Mouse (Mus musculus) urinary bladder, postnatal 4 days (tissue): Measurements from ENCODE around the gene Hamp.
A peak's percentile ranks its signal among the peaks of the same experiment; 100 is the strongest.
"Not testable (repeated sequence)": the region's sequence is repeated elsewhere in the genome, so short reads cannot be mapped to it uniquely, and the experiment has no call there.

ENCODE experiments used
- DNase-seq, 2 experiments: peaks; one replicate each; pipeline ENCODE4 v3.0.0; 2021 to 2022; ENCODE audit warnings: low spot score in 2 of 2

Gene Hamp

GRCm38 (mm10) chr7:30956357-30956751, 12.5 kb upstream of the Hamp start:
- no peak for DNase-seq

- DNase-seq: peak; percentile 84 to 93
These were observed 11.9 kb upstream of the Hamp start for GRCm38 (mm10) chr7:30955584-30956356.

DNA sequence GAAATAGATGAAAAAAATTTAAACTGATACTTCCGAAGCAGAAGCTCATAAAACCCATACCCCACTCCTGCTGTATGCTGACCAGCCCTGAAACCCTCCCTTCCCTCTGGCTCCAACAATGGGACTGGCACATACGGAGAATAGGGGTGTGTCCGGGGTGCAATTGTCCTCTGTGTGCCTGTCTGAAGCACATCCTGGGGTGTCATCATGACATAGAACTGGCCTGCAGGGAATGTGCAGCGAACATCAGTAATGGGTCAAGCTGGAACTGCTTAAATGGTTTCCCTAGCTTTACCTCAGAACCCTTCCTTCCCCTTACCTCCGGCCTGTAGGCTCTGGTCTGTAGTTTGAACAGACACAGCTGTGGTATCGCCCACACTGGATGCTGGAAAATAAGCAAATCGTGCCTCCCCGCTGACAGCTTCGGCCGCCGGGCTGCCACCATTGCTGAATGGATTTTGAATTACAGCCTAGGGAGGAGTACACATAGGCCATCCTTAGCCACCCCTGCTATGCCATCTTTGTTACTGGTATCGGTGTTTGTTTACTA, 11.2 kb upstream of the Hamp start:
- DNase-seq: no peak

DNA sequence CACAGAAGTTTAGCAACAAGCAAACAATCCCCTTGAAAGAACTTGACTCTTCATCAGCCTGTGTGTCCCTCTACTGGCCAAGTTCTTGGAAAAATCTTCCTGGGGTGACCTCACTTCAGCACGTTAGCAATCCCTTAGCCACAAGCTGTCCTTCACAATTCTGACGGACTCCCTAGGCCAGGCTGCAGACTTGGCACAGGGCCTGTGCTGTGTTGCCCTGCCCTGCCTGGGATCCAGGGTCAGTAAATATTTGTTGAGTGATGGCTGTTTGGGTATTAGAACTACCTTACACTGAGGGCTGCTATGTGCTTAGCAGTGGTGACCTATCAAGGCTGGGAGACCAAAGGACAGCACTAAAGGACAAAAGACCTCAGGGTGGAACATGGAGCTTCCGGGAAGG, 10.2 kb upstream of the Hamp start:
- no peak for DNase-seq

DNA sequence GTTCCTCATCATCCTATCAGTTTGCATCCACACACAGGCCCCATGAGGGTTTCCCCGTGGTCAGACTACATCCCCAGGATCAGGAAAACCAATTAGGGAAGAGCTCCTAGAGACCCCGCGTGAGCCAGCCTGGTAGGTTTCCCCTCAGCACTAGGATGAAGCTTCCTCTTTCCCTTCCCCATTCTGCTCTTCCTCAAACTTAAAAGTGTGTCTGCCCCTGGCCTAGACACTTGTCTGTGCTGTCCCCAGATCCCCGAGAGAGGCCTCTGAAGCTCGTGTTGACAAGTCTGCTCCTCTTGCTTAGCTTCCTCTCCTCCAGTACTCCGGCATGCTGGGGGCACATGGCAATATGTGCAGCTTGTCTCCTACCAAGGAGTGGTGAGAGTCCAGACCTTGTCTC, 9.6 kb upstream of the Hamp start:
- no peak for DNase-seq

GRCm38 (mm10) chr7:30952441-30953265, 8.8 kb upstream of the Hamp start:
- DNase-seq: no peak

GRCm38 (mm10) chr7:30949902-30950301, 6.1 kb upstream of the Hamp start:
- DNase-seq: not testable (repeated sequence)

DNA sequence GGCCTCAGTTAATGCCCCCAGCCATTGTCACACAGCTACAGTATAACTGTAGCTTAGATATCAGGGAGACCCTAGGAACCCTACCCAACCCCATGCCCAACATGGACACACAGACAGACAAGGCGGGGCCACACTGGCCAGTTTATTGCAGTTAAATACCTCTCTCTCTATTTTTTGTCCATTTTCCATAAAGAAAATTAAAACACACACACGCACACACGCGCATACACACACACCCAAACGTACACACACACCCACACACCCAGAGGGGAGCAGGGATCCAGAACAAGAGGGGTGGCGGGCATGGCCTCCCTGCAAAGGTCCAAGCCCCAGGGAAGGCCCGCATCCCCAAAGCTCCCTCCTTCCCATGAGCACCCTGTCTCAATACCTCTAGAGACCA, 2.0 kb upstream of the Hamp start:
- DNase-seq: no peak

DNA sequence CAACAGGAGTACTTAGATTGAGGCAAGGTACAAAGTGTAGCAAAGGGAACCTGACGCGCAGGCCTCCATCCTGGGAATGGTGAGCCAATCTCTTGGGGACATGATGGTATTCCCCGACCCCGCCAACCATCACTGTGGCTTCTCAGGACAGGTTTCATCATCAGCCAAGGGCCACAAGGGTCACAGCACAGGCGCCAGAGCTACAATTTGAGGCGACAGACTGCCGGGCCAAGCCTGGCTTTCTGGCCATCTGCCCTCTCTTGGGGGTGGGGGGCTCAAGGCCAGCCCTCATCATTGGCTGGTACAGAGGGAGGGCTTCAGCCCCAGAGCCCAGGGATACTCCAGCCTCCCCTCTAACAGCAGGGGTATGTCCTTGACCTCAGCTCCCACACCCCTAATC, 1.6 kb upstream of the Hamp start:
- DNase-seq: not testable (repeated sequence)

DNA sequence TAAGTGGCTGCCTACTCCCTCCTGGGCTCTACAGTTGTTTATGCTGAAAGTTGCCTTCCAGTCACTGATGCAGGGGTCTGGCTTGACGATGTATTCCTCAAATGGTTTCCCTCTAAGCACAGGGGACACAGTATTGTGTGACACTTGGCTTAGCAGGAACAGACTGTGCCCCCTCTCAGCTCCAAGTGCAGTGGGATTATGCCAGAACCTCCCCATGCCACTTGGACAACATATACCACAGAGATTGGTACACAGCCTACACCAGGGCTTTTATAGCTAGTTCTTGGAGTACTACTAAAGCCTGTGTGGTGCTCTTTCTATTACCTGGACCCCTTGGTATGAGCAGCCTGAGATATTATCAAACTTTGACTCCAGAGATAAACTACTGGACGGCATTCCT, 874 bp upstream of the Hamp start:
- DNase-seq: not testable (repeated sequence)

GRCm38 (mm10) chr7:30942365-30942764, 1.5 kb downstream of the Hamp start:
- DNase-seq: not testable (repeated sequence)

GRCm38 (mm10) chr7:30940070-30940469, 3.8 kb downstream of the Hamp start:
- DNase-seq: not testable (repeated sequence)

GRCm38 (mm10) chr7:30935422-30936099, 8.3 kb downstream of the Hamp start:
- not testable (repeated sequence) for DNase-seq

DNA sequence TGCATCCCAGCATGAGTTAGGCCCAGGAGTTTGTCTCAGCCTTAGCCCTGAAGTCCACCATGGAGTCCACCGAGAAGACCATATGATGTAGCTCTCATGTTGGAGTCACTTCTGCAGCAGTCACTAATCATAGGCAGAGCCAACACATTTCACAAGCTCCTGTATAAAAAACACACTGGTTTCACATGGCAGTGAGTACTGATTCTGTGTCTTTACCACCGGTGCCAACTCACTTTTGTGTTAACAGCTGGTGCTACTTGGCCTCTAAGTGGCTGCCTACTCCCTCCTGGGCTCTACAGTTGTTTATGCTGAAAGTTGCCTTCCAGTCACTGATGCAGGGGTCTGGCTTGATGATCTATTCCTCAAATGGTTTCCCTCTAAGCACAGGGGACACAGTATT, 19.3 kb downstream of the Hamp start, which contains the start of gene Hamp2:
Gene Hamp2 (minus strand): TSS at position 101 of the 400 bp plus-strand sequence.
- DNase-seq: not testable (repeated sequence)

- DNase-seq: no peak
These were observed 19.8 kb downstream of the Hamp start for GRCm38 (mm10) chr7:30924071-30924470.

GRCm38 (mm10) chr7:30922490-30922889, 21.3 kb downstream of the Hamp start:
- not testable (repeated sequence) for DNase-seq

DNA sequence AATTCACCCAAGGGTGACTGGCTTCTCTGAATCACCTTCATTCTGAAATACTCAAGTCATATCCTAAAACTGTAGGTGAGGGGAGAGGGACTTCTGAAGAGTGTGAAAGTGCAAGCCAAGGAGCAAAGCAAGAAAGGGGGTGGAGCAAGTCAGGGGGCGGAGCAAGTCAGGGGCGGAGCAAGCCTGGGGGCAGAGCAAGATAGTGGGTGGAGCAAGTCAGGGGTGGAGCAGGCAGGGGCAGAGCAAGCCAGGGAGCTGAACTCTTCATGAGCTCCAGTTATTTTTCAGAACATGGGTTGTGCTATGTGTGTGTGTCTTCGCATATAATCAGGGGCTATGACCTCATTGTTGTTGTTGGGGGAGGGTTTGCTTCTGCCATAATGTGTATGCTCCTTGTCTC, 23.6 kb downstream of the Hamp start:
- no peak for DNase-seq

DNA sequence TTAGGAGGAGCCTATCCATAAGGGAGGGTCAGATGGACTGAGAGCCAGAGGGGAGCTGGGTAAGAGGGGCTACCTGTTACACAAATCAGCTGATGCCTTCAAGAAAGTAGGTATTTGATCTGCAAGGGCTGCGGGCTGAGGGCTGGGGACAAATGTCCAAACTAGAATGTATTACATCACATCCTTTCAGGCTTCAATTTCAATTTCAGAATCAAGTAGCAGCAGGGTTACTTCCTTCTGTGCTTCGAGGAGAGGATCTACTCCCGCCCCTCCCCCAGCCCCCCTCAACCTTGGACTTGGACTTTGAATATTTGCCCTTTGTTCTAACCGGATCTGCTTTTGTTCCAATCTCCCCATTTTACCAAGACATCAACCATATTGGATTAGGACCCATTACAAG, 26.6 kb downstream of the Hamp start:
- DNase-seq: no peak

GRCm38 (mm10) chr7:30916713-30917112, 27.1 kb downstream of the Hamp start:
- DNase-seq: no peak

DNA sequence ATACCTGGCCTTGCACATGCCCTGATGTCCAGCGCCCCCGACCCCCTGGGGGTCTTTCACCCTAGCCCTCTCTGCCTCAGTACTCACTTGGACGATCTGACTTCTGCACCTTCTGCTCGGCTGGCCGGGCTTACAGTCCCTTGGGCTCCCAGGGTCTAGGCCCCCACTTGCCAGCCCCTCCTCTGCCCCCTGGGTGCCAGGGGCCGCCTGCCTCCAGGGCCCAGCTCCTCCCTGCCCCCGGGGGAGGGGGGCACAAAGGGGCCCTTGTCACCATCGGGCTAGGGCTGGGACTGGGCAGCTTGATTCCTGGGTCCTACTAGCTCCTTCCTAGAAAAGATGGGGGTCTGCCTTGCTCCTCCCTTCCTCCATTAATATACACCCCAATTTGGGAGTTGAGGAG, 29.1 kb downstream of the Hamp start, which contains the start of gene Mag:
Gene Mag (minus strand): TSS at position 142 of the 400 bp plus-strand sequence.
- no peak for DNase-seq

GRCm38 (mm10) chr7:30909773-30910172, 34.1 kb downstream of the Hamp start:
- no peak for DNase-seq

- DNase-seq: no peak
These were observed 34.8 kb downstream of the Hamp start for GRCm38 (mm10) chr7:30908992-30909431.
